Mouse (Mus musculus): ENCODE measurements at regions not wholly inside any gene's neighbourhood (a gene's known extent, or its start where the extent isn't known, plus 50 kb on each side); places are given as distances from the start of the nearest gene placed in this dataset.
"Not testable (repeated sequence)": the region's sequence is repeated elsewhere in the genome, so short reads cannot be mapped to it uniquely, and the experiment has no call there.

DNA sequence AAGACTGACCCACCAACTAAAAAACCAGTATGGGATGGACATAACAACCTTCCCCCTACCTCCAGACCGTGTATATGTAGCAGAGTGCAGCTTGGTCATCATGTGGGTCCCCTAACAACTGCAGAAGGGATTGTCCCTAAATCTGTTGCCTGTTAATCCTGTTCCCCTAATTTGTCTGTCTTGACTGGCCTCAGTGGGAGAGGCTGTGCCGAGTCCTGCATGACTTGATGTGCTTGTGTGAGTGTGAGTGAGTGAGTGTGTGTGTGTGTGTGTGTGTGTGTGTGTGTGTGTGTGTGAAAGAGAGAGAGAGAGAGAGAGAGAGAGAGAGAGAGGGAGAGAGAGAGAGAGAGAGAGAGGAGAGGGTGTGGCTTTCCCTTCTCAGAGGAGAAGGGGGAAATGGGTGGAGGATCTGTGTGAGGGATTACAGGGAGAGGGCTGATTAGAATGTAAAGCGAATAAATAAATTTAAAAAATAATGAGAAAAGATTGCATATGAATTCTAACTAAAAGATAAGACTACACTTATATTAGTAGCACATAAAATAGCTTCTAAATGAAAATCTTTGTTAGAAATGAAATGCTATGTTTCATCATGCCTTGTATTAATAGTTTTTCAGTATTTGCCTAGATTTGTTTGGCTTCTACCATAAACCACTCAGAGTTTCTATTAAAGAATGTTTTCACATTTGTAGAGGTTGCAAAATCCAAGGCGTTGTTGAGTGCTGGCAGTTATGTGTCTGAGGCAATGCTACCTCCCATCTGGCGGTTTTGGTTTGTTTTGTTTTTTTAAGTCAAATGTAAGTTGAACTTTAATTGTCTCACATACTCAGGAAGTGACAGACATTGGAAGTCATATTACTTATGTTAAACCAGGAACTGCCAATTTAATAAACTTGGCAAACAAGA, 740.9 kb downstream of the Abca13 start:
- no peak for DNase-seq (ENCODE audit: low spot score in 2 of 2)

- no peak for DNase-seq (ENCODE audit: low spot score in 2 of 2)
Observed at GRCm38 (mm10) chr11:9962696-9963202, 771.0 kb downstream of the Abca13 start.

GRCm38 (mm10) chr11:9982974-9983373, 791.2 kb downstream of the Abca13 start:
- no peak for DNase-seq (ENCODE audit: low spot score in 2 of 2)

- no peak for DNase-seq (ENCODE audit: low spot score in 2 of 2)
Observed at GRCm38 (mm10) chr11:9994601-9995166, 802.9 kb downstream of the Abca13 start.

GRCm38 (mm10) chr11:9995356-9995755, 803.6 kb downstream of the Abca13 start:
- DNase-seq (ENCODE audit: low spot score in 2 of 2), result no peak

GRCm38 (mm10) chr11:9997532-9998138, 805.9 kb downstream of the Abca13 start:
- no peak for DNase-seq (ENCODE audit: low spot score in 2 of 2)

DNA sequence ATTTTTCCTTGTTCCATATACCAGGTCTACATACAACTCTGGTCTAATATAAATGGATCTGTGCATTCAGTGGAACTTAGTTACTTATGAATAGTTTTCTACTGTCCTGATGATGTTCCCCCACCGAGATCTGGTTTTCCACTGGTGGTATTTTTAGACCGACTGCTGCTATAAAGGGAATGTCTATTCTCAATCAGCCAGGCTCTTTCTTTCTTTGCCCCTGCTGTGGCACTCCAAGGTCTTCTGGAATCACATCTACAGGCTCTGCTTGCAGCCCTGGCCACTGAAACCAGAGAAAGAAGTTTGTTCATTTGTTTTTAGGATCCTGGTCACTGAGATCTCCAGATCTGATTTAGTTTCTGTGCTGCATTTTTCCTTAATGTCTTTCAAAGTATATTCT, 810.4 kb downstream of the Abca13 start:
- DNase-seq (ENCODE audit: low spot score in 2 of 2), result no peak

- DNase-seq (ENCODE audit: low spot score in 2 of 2), result no peak
Observed at GRCm38 (mm10) chr11:10006881-10007280, 815.1 kb downstream of the Abca13 start.

DNA sequence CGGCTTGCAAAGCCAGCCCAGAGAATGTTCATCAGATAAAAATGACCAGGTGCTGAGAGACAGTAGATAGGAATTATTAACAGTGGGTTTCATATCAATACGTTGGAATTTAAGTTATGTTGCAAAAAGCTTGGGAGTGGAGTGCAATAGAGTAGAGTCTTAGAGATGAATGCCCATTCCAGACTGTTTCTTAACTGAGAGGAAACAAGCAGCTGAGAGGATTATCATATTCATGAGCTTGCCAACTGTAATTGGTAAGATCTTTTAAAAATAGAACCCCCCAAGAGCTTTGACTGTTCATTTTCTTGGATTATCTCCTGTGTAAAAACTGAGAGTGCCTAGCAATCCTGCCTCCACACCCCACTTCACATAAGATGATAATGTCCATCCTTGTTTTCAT, 854.9 kb downstream of the Abca13 start:
- DNase-seq (ENCODE audit: low spot score in 2 of 2), result no peak

DNA sequence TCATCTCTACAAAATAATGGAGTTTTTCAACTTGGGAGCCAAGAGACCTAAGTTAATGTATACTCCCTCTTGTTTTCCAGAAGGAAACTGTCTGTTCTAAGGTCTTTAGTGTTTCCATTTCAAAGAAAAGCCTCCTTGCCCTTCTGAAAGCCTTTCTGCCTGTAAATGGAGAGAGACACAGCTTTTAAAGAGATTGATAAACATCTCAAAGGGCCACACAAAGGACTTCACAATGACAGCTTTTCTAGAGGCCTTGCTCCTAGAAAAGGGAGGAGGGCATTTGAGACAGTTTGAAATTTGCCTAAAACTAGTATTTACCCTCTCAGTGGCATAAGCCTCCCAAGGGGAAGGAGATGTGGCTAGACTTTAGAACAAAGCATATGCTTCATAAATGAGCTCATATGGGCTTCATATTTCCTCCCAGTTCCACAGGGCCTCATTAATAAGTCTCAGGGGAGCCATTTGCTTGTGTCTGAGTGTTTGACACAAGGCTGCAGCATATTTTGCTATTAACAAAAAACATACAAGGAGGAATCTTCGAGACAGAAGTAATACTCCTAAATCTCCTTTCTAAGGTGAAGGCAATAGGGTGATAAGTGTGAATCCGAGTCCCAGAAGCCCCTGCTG, 860.0 kb downstream of the Abca13 start:
- no peak for DNase-seq (ENCODE audit: low spot score in 2 of 2)

- DNase-seq (ENCODE audit: low spot score in 2 of 2), result no peak
Observed at GRCm38 (mm10) chr11:10071881-10072280, 880.1 kb downstream of the Abca13 start.

- no peak for DNase-seq (ENCODE audit: low spot score in 2 of 2)
Observed at GRCm38 (mm10) chr11:10087939-10088338, 896.2 kb downstream of the Abca13 start.

GRCm38 (mm10) chr11:10102314-10102713, 910.6 kb downstream of the Abca13 start:
- DNase-seq (ENCODE audit: low spot score in 2 of 2), result not testable (repeated sequence)

- no peak for DNase-seq (ENCODE audit: low spot score in 2 of 2)
Observed at GRCm38 (mm10) chr11:10105077-10105476, 913.3 kb downstream of the Abca13 start.

- no peak for DNase-seq (ENCODE audit: low spot score in 2 of 2)
Observed at GRCm38 (mm10) chr11:10142161-10142560, 950.4 kb downstream of the Abca13 start.

DNA sequence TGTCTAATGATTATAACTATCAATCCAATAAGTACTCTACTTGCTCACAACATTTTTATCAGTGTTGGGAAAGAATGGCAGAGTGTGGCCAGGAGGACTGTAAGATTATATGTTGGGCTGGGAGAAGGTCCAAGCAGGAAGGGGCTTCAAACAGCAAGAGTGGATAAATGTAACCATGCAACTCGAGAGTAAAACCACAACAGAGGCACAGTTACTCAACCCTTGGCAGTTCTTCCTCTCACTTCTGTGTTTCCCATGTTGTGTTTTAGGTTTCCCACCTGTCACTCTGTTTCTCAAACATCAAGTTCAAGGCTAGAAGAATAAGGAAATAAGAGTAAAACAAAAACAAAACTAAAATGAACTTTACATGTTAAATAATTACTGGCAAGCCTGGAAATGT, 957.4 kb downstream of the Abca13 start:
- DNase-seq (ENCODE audit: low spot score in 2 of 2), result no peak

- peak; percentile 4 to 25 for DNase-seq (ENCODE audit: low spot score in 2 of 2)
Observed at GRCm38 (mm10) chr11:10153836-10154235, 960.2 kb upstream of the Vwc2 start.

- no peak for DNase-seq (ENCODE audit: low spot score in 2 of 2)
Observed at GRCm38 (mm10) chr11:10193738-10194137, 920.3 kb upstream of the Vwc2 start.

DNA sequence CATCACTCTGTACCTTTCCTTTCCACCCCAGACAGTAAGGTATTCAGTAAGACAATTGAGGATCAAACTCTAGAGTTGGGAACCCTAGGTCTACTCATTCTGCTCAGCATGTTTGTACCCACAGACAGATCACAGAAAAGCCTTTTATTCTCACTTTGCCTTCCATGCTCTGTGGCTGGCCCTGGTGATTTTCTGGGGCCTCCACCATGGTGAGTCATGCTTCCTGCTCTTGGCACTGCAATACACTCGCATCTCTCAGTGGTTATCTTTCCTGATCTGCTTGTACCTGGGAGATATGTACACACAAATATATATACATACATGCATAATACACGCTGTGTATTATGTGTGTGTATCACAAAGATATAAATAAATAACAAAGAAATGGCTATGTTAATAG, 919.2 kb upstream of the Vwc2 start:
- no peak for DNase-seq (ENCODE audit: low spot score in 2 of 2)

- no peak for DNase-seq (ENCODE audit: low spot score in 2 of 2)
Observed at GRCm38 (mm10) chr11:10201021-10201420, 913.0 kb upstream of the Vwc2 start.

GRCm38 (mm10) chr11:10205257-10205656, 908.8 kb upstream of the Vwc2 start:
- no peak for DNase-seq (ENCODE audit: low spot score in 2 of 2)
